Mouse (Mus musculus): ENCODE data around the gene Bnip1.

DNA sequence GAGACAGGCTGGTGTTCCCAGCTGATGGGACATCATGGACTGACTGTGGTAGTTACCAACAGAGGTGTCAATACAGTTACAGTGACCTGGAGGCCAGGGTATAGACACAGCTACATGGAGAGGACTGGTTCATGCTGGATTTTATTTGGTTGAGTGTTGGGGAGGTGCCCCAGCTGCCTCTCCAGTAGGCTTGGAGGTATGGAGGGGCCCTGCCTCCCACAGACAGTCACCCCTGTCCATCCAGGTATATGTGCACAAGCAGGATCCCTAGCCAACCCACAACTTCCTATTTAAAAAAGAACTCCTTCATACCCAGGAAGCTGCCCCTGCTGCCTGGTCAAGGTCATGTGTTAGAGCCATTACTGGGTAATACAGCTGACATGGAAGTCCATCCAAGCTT lies 36.9 kb downstream of the Bnip1 start:
- no peak for TF ChIP-seq MXI1 (IDR thresholded peaks at IDR 0.05; ENCODE audit: low read depth, low read length)
- TF ChIP-seq ETS1 (conservative IDR thresholded peaks at IDR 0.05; ENCODE audit: low read depth, low read length) = no peak

Data from CH12.LX (cell line).